Mouse (Mus musculus): ENCODE data around the gene Sytl2.

The Sytl2 gene

GRCm38 (mm10) chr7:90301942-90302646 lies at the start of gene Sytl2:
Sytl2 (plus strand) TSS chr7:90302252.
- DNase-seq (ENCODE audit: low spot score): peak; percentile 78

GRCm38 (mm10) chr7:90252946-90253345 lies 49.1 kb upstream of the Sytl2 start:
- no peak for DNase-seq (ENCODE audit: low spot score)

GRCm38 (mm10) chr7:90258701-90259100 lies 43.4 kb upstream of the Sytl2 start:
- no peak for DNase-seq (ENCODE audit: low spot score)

DNA sequence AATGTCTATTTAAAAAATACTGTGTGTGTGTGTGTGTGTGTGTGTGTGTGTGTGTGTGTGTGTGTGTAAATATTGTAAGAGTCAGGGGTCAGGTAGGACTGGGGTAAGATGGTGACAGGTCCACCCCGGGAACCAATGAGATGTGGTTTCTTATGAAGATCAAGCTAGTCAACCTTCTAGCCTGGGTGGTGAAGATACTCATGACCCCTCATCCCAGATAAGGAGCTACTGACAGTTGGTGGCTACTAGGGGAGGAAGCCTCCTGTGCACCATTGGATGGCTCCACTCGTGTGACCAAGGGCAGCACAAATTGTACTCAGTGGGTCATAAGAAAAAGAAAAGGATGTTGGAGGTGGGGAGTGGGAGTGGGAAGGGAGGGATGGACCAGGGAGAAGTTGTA lies 42.2 kb upstream of the Sytl2 start:
- DNase-seq (ENCODE audit: low spot score): no peak

DNA sequence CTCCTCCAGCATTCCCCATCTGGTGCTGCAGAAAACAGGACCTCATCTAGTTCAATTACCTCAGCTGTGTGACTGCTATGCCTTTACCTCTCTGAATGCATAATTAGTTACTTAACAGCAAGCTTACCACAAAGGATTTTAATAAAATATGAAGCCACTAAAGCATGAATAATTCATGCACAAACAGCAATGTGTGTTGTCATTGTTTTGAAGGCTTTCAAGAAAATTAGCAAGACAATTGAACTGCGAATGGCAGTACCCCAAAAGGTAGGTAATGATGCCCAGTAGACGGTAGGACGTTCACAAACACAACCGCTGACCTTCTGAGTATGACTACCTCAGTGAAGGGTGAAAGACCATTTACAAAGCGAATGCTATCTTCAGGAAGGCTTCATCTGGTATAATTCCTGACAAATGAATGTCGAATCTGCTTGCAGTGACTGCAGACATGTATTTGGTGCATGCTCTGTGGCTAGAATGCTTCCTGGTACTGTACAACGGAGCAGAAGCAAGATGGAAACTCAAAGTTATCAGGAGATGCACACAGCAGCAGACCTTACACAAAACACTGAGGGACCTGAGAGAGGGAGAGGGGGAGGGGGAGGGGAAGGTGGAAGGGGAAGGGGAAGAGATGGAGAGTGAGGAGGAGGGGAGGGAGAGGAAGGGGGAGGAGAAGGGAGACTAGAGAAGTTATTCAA lies 40.0 kb upstream of the Sytl2 start:
- no peak for DNase-seq (ENCODE audit: low spot score)

DNA sequence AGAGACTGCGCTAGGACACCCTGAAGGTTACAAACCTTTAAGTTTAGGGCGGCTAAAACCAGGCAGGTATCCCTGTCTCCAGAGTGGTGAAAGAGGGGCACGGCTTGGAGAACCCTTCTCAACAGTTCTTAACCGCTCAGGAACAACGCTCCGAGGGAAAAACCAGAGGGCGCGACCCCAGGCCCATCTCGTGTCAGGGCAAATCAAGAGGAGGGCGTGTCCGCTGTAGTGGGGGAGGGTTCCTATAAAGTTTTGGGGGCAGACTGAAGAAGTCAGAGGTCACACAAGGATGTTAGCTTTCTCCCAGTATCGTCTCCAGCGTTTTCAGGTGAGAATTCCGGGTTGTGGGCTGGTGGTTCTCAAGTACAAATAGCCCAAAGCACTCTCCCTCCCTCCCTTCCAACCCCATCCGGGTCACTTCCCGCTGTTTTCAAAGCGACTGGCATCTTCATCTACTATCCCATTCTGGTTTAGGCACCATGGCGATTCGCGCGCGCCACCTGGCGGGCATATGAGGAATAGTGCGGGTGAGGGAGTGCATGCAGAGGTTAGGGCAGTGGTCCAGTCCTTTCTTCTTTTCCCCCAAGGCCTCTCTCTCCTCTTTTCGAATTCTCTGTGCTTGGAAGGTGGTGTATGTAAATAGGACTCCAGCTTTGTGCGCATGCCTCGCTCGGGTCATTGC lies 36.6 kb upstream of the Sytl2 start, which contains the start of gene Ccdc83:
Ccdc83 (minus strand) TSS at position 489 of the 682 bp plus-strand sequence.
- peak; percentile 64 for DNase-seq (ENCODE audit: low spot score)

GRCm38 (mm10) chr7:90270141-90270540 lies 31.9 kb upstream of the Sytl2 start:
- no peak for DNase-seq (ENCODE audit: low spot score)

- DNase-seq (ENCODE audit: low spot score): no peak
These were observed 27.4 kb upstream of the Sytl2 start for GRCm38 (mm10) chr7:90274561-90275100.

DNA sequence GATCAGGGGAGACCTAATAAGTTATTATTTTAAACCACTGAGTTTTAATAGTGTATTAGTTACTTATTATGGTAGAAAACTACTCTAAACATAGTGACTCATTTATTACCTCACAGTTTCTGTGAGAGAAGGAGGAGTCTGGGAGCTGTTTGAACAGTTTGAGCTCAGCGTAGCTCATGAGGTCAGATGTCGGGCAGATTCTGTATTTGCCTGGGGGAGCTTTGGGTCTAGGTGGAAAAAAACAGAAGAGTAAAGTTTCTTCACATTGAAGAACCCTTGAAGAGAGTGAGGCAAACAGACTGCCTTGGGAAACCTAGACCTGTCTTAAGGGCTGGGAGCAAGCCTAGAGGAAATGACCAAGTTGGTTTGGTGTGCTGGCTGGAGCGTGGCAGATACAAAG lies 24.8 kb upstream of the Sytl2 start:
- no peak for DNase-seq (ENCODE audit: low spot score)

- DNase-seq (ENCODE audit: low spot score): no peak
These were observed 24.3 kb upstream of the Sytl2 start for GRCm38 (mm10) chr7:90277769-90278168.

- no peak for DNase-seq (ENCODE audit: low spot score)
These were observed 22.9 kb upstream of the Sytl2 start for GRCm38 (mm10) chr7:90279136-90279535.

GRCm38 (mm10) chr7:90280274-90280875 lies 21.7 kb upstream of the Sytl2 start:
- DNase-seq (ENCODE audit: low spot score): peak; percentile 50

DNA sequence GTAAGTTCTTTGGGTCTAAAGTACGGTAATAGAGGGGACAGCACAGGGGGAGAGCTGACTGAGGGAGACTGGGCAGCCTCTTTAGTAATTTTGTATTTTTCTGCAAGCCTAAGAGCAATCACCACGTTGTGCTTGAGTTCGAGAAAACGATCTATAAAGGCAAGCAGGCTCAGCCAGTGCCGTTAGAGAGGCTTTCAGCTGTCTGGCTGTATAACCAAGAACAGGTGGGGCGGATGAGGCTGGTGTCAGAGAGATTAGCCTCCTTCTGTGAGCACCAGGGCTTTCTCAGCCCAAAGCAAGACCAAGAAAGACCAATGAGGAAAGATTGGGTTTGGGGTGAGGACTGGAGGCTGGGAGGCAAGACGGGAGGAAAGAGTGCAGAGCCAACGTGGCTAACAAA lies 21.2 kb upstream of the Sytl2 start:
- DNase-seq (ENCODE audit: low spot score): no peak

- no peak for DNase-seq (ENCODE audit: low spot score)
These were observed 20.1 kb upstream of the Sytl2 start for GRCm38 (mm10) chr7:90281759-90282546.

DNA sequence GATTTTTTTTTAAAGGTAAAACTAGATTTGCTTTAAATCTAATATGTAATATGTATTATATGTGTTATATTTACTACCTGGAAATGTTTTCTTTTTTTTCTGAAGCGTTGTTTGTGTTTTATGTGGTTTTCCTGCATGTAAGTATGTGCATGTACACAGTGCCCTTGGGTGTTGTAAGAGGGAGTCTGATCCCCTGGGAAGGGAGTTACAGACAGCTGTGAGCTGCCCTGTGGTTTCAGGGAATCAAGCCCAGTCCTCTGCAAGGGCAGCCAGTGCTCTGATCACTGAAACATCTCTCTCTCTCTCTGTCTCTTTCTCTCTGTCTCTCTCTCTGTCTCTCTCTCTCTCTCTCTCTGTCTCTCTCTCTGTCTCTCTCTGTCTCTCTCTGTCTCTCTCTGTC lies 19.3 kb upstream of the Sytl2 start:
- no peak for DNase-seq (ENCODE audit: low spot score)

GRCm38 (mm10) chr7:90284793-90285192 lies 17.3 kb upstream of the Sytl2 start:
- no peak for DNase-seq (ENCODE audit: low spot score)

GRCm38 (mm10) chr7:90291885-90292284 lies 10.2 kb upstream of the Sytl2 start:
- no peak for DNase-seq (ENCODE audit: low spot score)

DNA sequence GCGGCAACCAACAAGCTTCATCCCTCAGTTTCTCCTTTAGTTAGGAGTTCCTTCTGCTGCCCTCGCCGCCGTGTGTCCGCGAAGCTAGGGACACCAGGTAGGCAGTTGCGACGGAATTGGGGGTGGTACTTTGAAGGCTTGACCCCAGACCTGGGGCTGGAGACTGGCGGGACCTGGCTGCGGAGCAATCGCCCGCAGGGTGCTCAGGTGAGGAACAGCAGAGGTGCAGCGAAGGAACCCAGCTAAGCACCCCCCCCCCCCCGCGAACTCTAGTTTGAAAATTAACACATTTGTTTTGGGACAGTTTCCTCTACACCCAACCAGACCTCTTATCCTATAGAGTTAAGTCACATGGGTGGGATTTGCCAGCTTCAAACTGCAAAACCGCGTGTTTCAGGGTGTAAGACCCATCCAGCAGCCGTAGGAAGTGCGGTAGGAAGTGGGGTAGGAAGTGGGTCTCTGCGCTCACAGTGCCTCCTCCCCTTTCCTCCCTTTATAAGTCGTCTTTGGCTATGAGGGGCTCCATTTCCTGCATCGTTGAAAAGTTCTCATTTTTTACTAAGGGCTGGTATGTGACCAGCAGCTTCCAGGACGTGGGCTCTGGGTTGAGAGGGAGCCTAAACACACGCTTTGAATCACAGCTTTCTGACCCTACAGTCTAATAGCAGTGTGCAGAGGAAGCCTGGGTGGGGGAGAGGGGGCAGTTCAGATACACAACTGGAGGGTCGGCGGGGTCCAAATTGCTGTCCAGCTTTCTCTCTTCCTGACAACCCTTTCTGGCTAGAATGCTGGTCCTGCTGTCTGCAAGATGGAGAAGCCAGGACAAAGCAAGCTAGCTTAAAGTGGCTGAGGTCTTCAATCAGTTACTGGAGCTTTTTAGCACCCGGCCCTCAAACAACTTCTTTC lies 848 bp downstream of the Sytl2 start:
- DNase-seq (ENCODE audit: low spot score): peak; percentile 65

- no peak for DNase-seq (ENCODE audit: low spot score)
These were observed 4.0 kb downstream of the Sytl2 start for GRCm38 (mm10) chr7:90306079-90306478.

DNA sequence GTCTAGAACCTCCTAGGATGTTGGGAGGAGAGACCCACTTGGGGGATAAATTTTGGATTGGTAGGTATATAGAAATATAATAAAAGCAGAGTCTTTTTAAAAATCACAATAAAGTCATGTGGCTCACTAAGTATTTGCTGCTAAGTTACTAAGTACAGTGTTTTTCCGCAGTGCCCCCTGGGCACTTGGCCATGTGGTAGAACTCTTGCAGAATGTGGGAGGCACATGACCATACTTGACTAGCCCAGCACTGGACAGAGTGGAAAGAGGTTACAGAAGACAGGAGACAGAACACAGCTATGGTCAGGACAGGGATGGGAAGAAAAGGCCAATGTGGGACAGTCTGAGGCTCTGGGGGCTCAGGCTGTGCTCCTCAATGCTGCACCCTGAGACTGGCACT lies 4.9 kb downstream of the Sytl2 start:
- DNase-seq (ENCODE audit: low spot score): no peak
